Mouse (Mus musculus) heart, adult 18-20 months (tissue): ENCODE measurements around the gene Cldn20. TPM values are rescaled to one million over a fixed set of nuclear protein-coding genes. Genes with fewer than 3 reads are reported as not detected.

Experiments
- DNase-seq, 2 experiments: peaks; one replicate each; pipeline ENCODE4 v3.0.0; 2021 to 2022; ENCODE audit warnings: mixed read lengths in 1 of 2
- total RNA-seq, 2 experiments: library from RNA; stranded (reverse); gene quantifications; 2 replicates each; pipeline ENCODE4 v1.2.3; 2021

The Cldn20 gene
- total RNA-seq, 2 experiments from 2014 or later = not detected

DNA sequence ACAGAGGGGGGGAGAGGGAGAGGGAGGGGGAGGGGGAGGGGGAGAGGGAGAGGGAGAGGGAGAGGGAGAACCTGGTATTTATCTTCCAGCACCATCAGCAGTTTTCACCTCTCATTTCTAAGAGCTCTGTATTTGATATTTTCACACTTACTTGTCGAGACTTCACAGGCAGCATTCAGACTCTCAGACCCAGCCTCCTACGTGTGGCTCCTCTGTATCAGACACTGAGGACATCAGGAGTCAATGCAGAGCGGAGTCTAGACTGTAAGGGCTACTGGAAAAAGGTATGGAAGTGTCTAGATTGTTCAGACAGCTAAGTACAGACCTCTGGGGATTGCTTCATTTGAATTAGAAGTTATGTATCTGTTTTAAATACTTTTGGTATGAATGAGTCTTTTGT, 2.8 kb upstream of the Cldn20 start:
- no peak for DNase-seq

DNA sequence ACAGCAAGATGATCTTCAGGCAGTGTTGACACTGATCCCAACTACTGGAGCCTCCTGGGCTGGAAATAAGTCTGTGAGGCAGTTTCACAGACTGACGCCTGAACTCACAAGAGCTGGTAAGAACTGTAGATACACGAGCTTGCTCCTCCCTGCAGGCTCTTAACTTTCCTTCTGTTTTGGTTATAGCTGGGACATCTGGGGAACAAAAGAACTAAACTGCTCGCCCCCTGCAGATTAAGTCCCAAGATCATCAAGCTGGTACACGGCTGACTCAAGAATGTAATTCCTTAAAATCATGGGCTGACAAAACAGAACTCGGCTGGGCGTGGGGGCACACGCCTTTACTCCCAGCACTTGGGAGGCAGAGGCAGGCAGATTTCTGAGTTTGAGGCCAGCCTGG, 1.8 kb upstream of the Cldn20 start:
- no peak for DNase-seq

DNA sequence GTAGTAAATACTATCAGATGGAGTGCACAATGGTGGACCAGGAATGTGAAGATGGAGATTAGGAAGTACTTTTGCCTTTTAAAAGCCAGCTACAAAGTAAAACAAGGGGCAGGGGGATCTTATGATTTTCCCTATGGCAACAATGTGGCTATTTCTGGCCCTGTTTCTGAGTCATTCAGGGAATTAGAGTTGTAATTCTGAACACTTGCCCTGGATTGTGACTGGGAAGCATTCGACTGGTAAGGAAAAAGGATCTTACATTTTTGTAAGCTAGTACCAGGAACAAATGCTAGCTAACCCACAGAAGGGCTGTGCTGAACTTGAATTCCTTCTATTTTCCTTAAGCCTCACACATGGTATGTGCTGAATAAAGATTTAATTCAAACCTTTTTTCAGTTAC, 713 bp upstream of the Cldn20 start:
- no peak for DNase-seq

DNA sequence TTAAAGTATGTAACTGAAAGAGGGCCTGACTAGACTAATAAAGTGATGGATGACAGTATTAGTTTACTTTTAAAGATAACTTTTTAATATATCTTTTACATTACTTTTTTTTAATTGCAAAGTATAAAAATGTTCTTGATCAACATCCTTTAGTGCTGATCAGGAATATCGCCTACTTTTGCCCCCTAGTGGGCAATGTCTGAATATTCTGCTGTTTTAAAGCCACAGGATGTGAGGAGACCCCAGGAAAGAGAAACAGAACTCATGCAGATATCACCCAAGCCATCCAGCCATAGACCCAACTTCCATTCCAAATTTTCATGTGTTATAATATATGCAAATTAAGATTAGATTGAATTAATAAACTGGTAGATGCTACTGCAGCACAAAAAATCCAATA, 1.1 kb downstream of the Cldn20 start:
- peak in 1 of 2 experiments; percentile 8 for DNase-seq

DNA sequence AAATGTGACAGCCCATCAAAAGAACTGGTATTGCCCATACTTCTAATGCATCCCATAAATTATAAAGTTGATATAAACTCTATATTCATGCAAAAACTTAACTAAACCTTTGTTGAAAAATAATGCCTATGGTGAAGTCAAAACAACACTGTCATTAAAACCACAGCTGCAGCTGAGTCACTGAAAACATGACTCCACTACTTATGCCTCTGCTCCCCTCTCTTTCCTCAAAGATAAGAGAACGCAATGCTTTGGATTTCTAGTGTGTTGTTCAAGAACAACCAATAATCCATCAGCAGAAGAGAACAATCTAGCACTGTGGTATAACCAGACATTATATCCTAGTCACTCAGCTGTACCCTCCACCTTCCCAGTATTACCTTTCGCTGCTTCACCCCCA, 8.0 kb downstream of the Cldn20 start:
- DNase-seq = no peak

DNA sequence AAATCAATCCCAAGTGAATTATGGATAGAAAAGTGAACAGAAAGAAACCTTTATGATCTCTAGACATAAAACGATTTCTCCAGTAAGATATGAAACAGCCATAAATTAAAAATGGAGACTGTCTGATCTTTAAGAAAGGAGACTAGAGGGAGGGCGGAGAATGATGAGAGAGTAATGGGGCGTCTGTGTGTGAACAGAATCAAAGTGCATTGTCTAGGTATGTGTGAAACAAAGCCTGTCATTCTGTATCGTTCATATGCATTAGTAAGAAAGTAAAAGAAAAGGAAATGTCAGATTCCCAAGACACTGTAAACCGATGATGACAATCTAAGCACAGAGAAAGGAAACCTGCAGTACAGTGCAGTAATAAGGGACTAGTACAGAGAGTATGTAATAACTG, 8.7 kb downstream of the Cldn20 start:
- DNase-seq = no peak

DNA sequence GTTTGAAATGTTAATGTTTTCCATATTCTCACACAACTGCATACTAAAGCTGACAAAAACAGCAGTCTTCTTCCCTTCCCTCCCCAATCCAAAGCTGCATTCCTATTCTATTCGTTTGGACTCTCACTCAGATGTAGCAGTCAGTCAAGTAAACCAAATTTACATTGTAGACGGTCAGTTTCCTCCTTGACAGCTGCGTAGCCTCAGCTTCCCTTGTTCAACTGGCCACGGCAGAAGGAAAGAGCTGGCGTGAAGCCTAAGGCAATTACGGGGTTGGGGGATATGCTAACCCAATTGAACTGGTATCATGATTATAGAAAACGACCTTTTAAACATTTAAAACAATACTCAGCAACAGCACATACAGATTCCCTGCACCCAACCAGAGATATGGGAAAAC, 15.4 kb downstream of the Cldn20 start:
- DNase-seq = no peak

DNA sequence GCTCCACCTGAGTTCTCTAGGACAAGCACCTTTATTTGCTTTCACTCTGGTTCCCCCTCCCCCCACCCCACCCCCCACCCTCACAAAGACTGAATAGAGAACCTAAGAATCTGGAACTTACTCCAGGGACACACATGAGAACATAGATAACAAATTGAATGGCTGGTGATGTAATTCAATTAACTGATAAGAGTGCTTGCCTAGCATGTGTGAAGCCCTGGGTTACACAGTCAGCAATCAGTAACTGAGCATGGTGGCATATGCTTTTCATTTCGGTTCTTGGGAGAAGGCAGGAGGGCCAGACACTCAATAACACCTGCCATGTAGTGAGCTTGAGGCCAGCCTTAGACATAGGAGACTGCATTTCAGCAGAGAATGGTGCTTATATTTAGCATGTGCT, 23.9 kb downstream of the Cldn20 start:
- DNase-seq = no peak

DNA sequence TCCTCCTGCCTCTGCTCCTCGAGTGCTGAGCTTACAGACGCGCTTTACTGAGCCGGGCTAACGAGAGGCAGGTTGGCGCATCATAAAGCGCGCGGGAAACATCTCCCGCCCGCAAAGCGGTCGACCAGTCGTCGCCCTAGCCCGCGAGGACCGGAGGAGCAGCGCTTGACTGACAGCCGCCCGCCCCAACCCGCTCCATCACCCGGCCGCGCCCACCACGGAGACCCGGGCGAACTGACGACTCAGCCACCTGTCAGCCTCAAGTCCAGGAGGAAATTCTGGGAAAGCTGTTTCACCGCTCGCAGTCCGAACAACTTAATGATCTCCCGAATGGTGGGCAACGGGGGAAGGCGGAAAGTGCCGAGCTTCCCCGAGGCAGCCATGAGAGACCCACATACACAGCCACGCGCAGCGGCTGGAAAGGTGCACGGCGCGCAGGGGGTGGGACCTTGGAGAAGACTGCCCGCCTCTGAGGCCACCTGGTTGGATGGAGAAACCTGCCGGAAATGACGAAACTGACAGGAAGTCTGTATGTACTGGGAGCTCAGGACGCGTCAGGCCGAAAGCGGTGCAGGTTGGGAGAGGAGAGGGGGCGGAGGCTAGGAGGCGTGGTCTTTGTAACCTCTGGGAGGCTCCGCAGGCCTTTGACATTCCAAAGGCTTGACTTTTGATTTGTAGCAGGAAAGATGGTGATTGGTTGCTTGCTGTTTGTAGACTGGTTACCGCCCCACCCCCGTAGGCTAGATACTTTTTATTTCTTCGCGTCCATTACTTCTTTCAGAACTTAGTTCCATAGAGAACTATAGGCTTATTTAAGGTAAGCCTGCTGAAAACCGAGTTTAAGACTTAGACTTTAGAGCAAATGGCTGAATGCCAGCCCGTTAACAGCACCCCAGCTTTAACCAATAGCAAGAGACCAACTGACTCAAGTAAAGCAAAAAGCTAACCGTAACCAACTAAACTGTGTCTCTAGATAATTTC, 25.3 kb downstream of the Cldn20 start, which contains the start of gene Tfb1m:
TSS of gene Tfb1m (minus strand) at position 451 of the 981 bp plus-strand sequence.
- peak; percentile 98 to 99 for DNase-seq

DNA sequence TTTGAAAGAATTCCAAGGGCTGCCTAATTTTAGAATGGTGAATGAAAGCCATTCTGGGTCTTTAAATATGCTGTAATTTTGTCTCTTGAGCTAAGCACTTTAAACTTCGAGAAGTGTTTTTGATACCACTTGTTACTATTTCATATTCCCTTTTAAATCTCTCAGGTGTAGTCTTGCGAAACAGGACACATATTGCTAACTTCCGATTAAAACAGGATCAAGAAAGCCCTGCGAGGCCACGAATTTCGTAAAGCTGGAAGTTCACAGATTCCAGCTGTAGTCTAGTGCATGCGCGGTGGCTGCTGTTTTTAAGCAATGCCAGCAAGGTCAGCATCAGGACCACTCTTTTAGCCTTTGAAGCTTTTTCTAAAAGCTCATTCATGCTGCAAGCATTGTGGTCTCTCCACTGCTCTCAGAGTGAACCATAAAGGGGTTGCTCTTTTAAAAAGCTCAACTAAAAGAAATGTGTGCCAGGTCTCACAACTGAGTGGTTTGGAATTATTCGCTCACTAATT, 26.1 kb downstream of the Cldn20 start:
- peak in 1 of 2 experiments; percentile 29 for DNase-seq

DNA sequence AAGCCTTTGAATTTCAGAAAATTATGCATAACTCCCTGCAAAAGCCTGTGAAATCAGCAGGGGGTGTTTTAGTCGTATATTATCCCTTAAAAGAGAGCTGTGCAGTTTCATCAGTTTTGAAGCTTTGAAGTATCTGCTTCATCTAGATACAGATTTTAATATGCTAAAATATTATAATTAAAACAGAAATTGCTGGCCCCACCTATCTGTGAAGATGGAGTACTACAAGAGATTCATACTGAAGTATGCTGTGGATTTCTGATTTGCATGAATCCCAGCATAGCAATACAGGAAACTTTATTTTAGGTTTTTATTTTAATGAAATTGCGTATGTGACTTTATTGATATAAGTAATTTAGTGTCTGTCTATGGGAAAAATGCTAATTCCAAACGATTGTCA, 28.2 kb downstream of the Cldn20 start:
- no peak for DNase-seq

DNA sequence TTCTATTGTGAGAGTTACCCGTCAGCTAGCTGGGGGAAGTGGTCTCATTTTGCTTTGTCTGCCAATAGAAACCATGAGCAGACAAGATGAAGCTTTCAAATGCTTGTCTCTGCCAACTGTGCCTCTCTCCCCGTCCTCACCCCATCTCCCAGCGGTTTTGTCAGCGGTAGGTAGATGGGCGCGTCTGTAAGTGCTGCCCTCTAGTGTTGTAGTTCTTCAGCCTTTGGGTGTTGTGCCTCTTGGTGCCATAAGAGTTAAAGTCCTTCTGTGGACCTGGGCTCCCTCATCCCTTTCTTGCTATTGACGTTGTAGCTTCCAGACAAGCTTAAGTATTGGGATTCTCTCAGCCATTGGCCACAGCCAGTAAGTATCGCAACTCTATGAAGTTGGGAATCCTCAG, 30.1 kb downstream of the Cldn20 start:
- no peak for DNase-seq

DNA sequence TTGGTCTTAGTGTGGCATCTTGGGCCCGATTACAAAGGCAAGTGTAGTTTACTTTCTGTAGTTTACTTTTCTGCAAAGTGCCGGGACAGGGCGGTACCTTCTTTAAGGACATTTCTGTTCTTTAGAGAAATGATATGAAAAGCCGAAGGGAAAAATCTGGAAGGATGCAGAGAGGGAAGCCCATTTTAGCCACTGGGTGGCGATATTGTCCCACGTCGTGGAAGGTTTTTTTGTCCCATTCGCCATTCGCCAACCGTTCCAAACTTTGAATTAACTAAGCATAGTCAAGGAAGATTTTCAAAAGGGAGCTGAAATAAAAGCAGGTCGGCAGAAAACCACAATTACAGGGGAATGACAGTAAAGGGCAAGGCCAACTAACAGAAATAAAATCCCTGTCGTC, 38.5 kb downstream of the Cldn20 start:
- peak; percentile 48 to 89 for DNase-seq

Other genes starting within 250 kb of the Cldn20 start
- 1 to 10 TPM; 2.7 to 3.3 TPM for gene Tiam2, start 206.0 kb upstream of the Cldn20 start, total RNA-seq
- gene Tfb1m, start 25.2 kb downstream of the Cldn20 start, total RNA-seq = 10 to 100 TPM; 11.4 to 13.1 TPM
- not detected for gene Nox3, start 163.7 kb downstream of the Cldn20 start, total RNA-seq